Mouse (Mus musculus) C2C12 (cell line): ENCODE data around the gene Gk5. TPM values are rescaled to one million over a fixed set of nuclear protein-coding genes. Genes with fewer than 3 reads are reported as not detected.

Experiments
- H3K27me3 ChIP-seq: one replicate; pipeline ENCODE4 v1.6.1; 2011; ENCODE audit not compliant: control insufficient read depth, insufficient read depth, insufficient read length
- H3K36me3 ChIP-seq: one replicate; pipeline ENCODE4 v1.6.1; 2011; ENCODE audit not compliant: control insufficient read depth, insufficient read depth
- H3K4me3 ChIP-seq: one replicate; pipeline ENCODE4 v1.5.1; 2011; ENCODE audit warnings: mild to moderate bottlenecking, control low read depth; ENCODE audit not compliant: poor library complexity, insufficient read depth, severe bottlenecking
- H3K79me2 ChIP-seq: one replicate; pipeline ENCODE4 v1.6.1; 2011; ENCODE audit not compliant: control insufficient read depth, insufficient read depth
- H3K79me3 ChIP-seq: one replicate; pipeline ENCODE4 v1.6.1; 2011; ENCODE audit warnings: low read depth, control low read depth
- H3ac ChIP-seq: one replicate; pipeline ENCODE3; 2011; ENCODE audit warnings: low read depth; ENCODE audit not compliant: control insufficient read depth, insufficient read length
- CEBPB ChIP-seq: IDR thresholded peaks from one replicate; pipeline ENCODE4 v1.6.1; 2011; ENCODE audit warnings: low read depth, mild to moderate bottlenecking, control low read depth, moderate library complexity
- CTCF ChIP-seq: IDR thresholded peaks from one replicate; pipeline ENCODE4 v1.5.1; 2011; ENCODE audit not compliant: control insufficient read depth, insufficient read depth, insufficient read length
- FOSL1 ChIP-seq: IDR thresholded peaks from one replicate; pipeline ENCODE4 v1.8.0; 2011; ENCODE audit warnings: mild to moderate bottlenecking, low read length; ENCODE audit not compliant: poor library complexity, insufficient read depth, severe bottlenecking
- MAX ChIP-seq: IDR thresholded peaks from one replicate; pipeline ENCODE4 v1.6.1; 2011; ENCODE audit warnings: mild to moderate bottlenecking, control low read depth
- MYOD1 ChIP-seq: IDR thresholded peaks from one replicate; pipeline ENCODE4 v1.6.1; 2011; ENCODE audit warnings: low read depth; ENCODE audit not compliant: control insufficient read depth, insufficient read length
- MYOG ChIP-seq: IDR thresholded peaks from one replicate; pipeline ENCODE4 v1.6.1; 2011; ENCODE audit not compliant: control insufficient read depth, insufficient read length; ENCODE audit errors: extremely low read depth
- USF1 ChIP-seq: IDR thresholded peaks from one replicate; pipeline ENCODE4 v1.6.1; 2011; ENCODE audit warnings: low read depth, mild to moderate bottlenecking, control low read depth, moderate library complexity
- polyA plus RNA-seq: library from polyadenylated mRNA; unstranded; fragments of >200 nt; fragmentation: generic; extraction: Trizol; gene quantifications from one replicate; pipeline ENCODE4 v1.2.1, GENCODE M21; 2012; ENCODE audit warnings: missing spikeins

Gk5 gene
- polyA plus RNA-seq, 1 experiment = 0.82 TPM

GRCm38 (mm10) chr9:96217799-96218198, 98.6 kb downstream of the Gk5 start:
- H3ac ChIP-seq = no peak overlapping the region
- H3K79me3 ChIP-seq = no peaks in the 10 kb centered on the region
- no peaks in the 10 kb centered on the region for H3K36me3 ChIP-seq
- no peaks in the 10 kb centered on the region for H3K79me2 ChIP-seq
- no peak for TF ChIP-seq MYOD1
- TF ChIP-seq USF1 = no peak
- TF ChIP-seq CTCF = no peak
- no peak for TF ChIP-seq MAX
- no peak for TF ChIP-seq FOSL1
- TF ChIP-seq MYOG = no peak
- no peaks in the 10 kb centered on the region for H3K27me3 ChIP-seq
- no peak overlapping the region for H3K4me3 ChIP-seq

- H3K79me3 ChIP-seq = no peaks in the 10 kb centered on the region
- H3K79me2 ChIP-seq = no peaks in the 10 kb centered on the region
- H3ac ChIP-seq = no peak overlapping the region
- H3K27me3 ChIP-seq = no peaks in the 10 kb centered on the region
- H3K4me3 ChIP-seq = no peak overlapping the region
- no peaks in the 10 kb centered on the region for H3K36me3 ChIP-seq
- no peak for TF ChIP-seq FOSL1
- no peak for TF ChIP-seq USF1
- no peak for TF ChIP-seq CEBPB
- no peak for TF ChIP-seq CTCF
- TF ChIP-seq MAX = no peak
- no peak for TF ChIP-seq MYOG
- TF ChIP-seq MYOD1 = no peak
These were observed 100.0 kb downstream of the Gk5 start for GRCm38 (mm10) chr9:96219114-96219669.

GRCm38 (mm10) chr9:96220419-96220818, 101.3 kb downstream of the Gk5 start:
- TF ChIP-seq FOSL1 = no peak
- no peak for TF ChIP-seq CTCF
- TF ChIP-seq MYOD1 = no peak
- no peak for TF ChIP-seq MAX
- TF ChIP-seq MYOG = no peak
- no peak for TF ChIP-seq USF1
- no peak for TF ChIP-seq CEBPB
- no peaks in the 10 kb centered on the region for H3K36me3 ChIP-seq

GRCm38 (mm10) chr9:96223302-96223701, 104.1 kb downstream of the Gk5 start:
- Histone ChIP-seq H3K27me3 (no peaks in the 10 kb centered on the region), H3K79me3 (no peaks in the 10 kb centered on the region), H3ac (no peak overlapping the region), H3K79me2 (no peaks in the 10 kb centered on the region), H3K36me3 (no peaks in the 10 kb centered on the region), H3K4me3 (no peak overlapping the region)
- no peak for TF ChIP-seq MAX
- no peak for TF ChIP-seq MYOD1
- no peak for TF ChIP-seq FOSL1
- TF ChIP-seq CTCF = no peak
- TF ChIP-seq CEBPB = no peak
- TF ChIP-seq MYOG = no peak
- TF ChIP-seq USF1 = no peak

More at GRCm38 (mm10) chr9:96220419-96220818, 101.3 kb downstream of the Gk5 start:
- Histone ChIP-seq H3K79me3 (no peaks in the 10 kb centered on the region), H3K79me2 (no peaks in the 10 kb centered on the region), H3K27me3 (no peaks in the 10 kb centered on the region), H3ac (no peak overlapping the region), H3K4me3 (no peak overlapping the region)

- H3K79me3 ChIP-seq = no peaks in the 10 kb centered on the region
- H3K79me2 ChIP-seq = no peaks in the 10 kb centered on the region
- H3K36me3 ChIP-seq = no peaks in the 10 kb centered on the region
- H3ac ChIP-seq = no peak overlapping the region
- H3K4me3 ChIP-seq = no peak overlapping the region
- H3K27me3 ChIP-seq = no peaks in the 10 kb centered on the region
- TF ChIP-seq MYOD1 (no peak), MAX (no peak), MYOG (no peak), CTCF (no peak), USF1 (no peak), CEBPB (no peak), FOSL1 (no peak)
These were observed 109.1 kb downstream of the Gk5 start for GRCm38 (mm10) chr9:96228285-96228684.

GRCm38 (mm10) chr9:96230271-96230670, 111.1 kb downstream of the Gk5 start:
- no peak overlapping the region for H3ac ChIP-seq
- no peak overlapping the region for H3K4me3 ChIP-seq
- no peak for TF ChIP-seq MAX
- no peak for TF ChIP-seq CTCF
- no peak for TF ChIP-seq CEBPB
- TF ChIP-seq MYOG = no peak
- no peak for TF ChIP-seq MYOD1
- no peaks in the 10 kb centered on the region for H3K36me3 ChIP-seq
- H3K27me3 ChIP-seq = no peaks in the 10 kb centered on the region
- no peaks in the 10 kb centered on the region for H3K79me3 ChIP-seq
- no peaks in the 10 kb centered on the region for H3K79me2 ChIP-seq

Other genes starting within 250 kb of the Gk5 start
- 3.1 TPM for gene Xrn1, start 164.6 kb upstream of the Gk5 start, polyA plus RNA-seq
- gene Tfdp2, start 76.9 kb downstream of the Gk5 start, polyA plus RNA-seq = 6.7 TPM
- 102 TPM for gene Atp1b3, start 245.1 kb downstream of the Gk5 start, polyA plus RNA-seq